9 mouse cellular contexts compared by ENCODE assay signal in genomic region chr4:97752276-97753010, GRCm38 (mm10). TPM values are rescaled to one million over a fixed set of nuclear protein-coding genes. Genes with fewer than 3 reads are reported as not detected.
DNase-seq lines count a peak whose midpoint lies in the region; ATAC-seq and TF ChIP-seq lines count a peak whose summit lies in the region.
"Had no signal": no experiment of that assay in that cellular context is flagged by ENCODE, and none has a peak within 500 bp of the region (broad histone marks: within the 10 kb centered on the region; RNA-seq: fewer than 3 reads in every experiment).

No protein-coding gene starts in this region.

- H3K27me3 ChIP-seq in hindbrain, embryonic 11.5 days (ENCODE audit: control insufficient read depth, insufficient read depth, low read length) = peaks cover 28% of the 10 kb centered on the region

- H3K4me2 ChIP-seq in hindbrain, embryonic 11.5 days (replicated peaks; ENCODE audit: low read depth, low read length) = peak overlapping the region; percentile 87

- H3K36me3 ChIP-seq in hindbrain, embryonic 11.5 days (ENCODE audit: control insufficient read depth, insufficient read depth, low read length) = no peaks in the 10 kb centered on the region

- no peak for TF ChIP-seq POLR2A in bone marrow macrophage, adult 2 months (IDR thresholded peaks at IDR 0.05; ENCODE audit: borderline replicate concordance, low read depth, low read length)

- H3K9ac ChIP-seq in hindbrain, embryonic 11.5 days (ENCODE audit: low read depth, low read length) = no peak overlapping the region

- WGBS in hindbrain, embryonic 11.5 days = 9% methylated on average over 5 of the region's 5 CpGs

- DNase-seq in adrenal gland, postnatal 14 days = peak; percentile 7
- DNase-seq in adrenal gland, adult (ENCODE audit: inconsistent age in 2 of 2, low spot score in 1 of 2) = no peak
- DNase-seq in hindbrain, embryonic 11.5 days (ENCODE audit: low spot score) = peak; percentile 19
- no peak for DNase-seq in B cell, adult 2 months
- DNase-seq in right cerebral cortex, postnatal 14 days = no peak
- no peak for DNase-seq in left cerebral cortex, adult 18-20 months (ENCODE audit: low spot score in 2 of 2)

- TF ChIP-seq CTCF in bone marrow macrophage, adult 2 months (IDR thresholded peaks at IDR 0.05; ENCODE audit: low read depth, low read length) = no peak

- H3K4me3 ChIP-seq in bone marrow macrophage, adult 2 months (ENCODE audit: insufficient read depth, low read length) = no peak overlapping the region
- peak overlapping the region; percentile 34 for H3K4me3 ChIP-seq in hindbrain, embryonic 11.5 days (ENCODE audit: low read depth, low read length)

- no peak for ATAC-seq in hindbrain, embryonic 11.5 days (ENCODE audit: low FRiP score)
- ATAC-seq in megakaryocyte, adult 5-6 weeks (ENCODE audit: poor library complexity, severe bottlenecking) = peak; percentile 19; the same call in 1 of the 2 replicates

- H3K4me1 ChIP-seq in bone marrow macrophage, adult 2 months (ENCODE audit: control insufficient read depth, insufficient read depth, low read length) = peaks cover 6% of the 10 kb centered on the region
- peaks cover 7% of the 10 kb centered on the region; the same call in 1 of the 2 replicates for H3K4me1 ChIP-seq in hindbrain, embryonic 11.5 days (replicated peaks; ENCODE audit: control insufficient read depth, insufficient read depth, low read length)

- no peaks in the 10 kb centered on the region for H3K9me3 ChIP-seq in hindbrain, embryonic 11.5 days (ENCODE audit: control insufficient read depth, low read length)

- H3K27ac ChIP-seq in bone marrow macrophage, adult 2 months (ENCODE audit: insufficient read depth, low read depth, low read length) = peak overlapping the region; percentile 94
- no peak overlapping the region for H3K27ac ChIP-seq in hindbrain, embryonic 11.5 days (ENCODE audit: low read depth, low read length)

RNA-seq across cellular contexts. Expression of gene Nfia, which starts 20.1 kb away (rescaled TPM):
- 201 and 226 TPM in 2 replicates for total RNA-seq in adrenal gland, postnatal 14 days (2021)
- 7.8 and 8.1 TPM in 2 replicates for polyA plus RNA-seq in bone marrow macrophage, adult 2 months (2012; ENCODE audit: insufficient read depth, insufficient read length, missing spikeins)
- polyA plus RNA-seq in hindbrain, embryonic 11.5 days (2014; fragmentation: Nextera tagmentation; extraction: Ambion mirVana) = 29.8 and 45.6 TPM in 2 replicates
- total RNA-seq in megakaryocyte, adult 5-6 weeks (2015) = 17.8 TPM in 2 replicates
- total RNA-seq in megakaryocyte, adult 5-6 weeks (2017) = 3.6 and 4.6 TPM in 2 replicates
- total RNA-seq in left cerebral cortex, adult 18-20 months (2021) = 10 to 100 TPM; 54.8 to 59.7 TPM

RNA-seq across cellular contexts. Expression of gene E130114P18Rik, which starts 25.4 kb away (rescaled TPM):
- not detected in 2 replicates for total RNA-seq in adrenal gland, postnatal 14 days (2021)
- not detected in 2 replicates for polyA plus RNA-seq in bone marrow macrophage, adult 2 months (2012; ENCODE audit: insufficient read depth, insufficient read length, missing spikeins)
- 28.5 and 36.5 TPM in 2 replicates for polyA plus RNA-seq in hindbrain, embryonic 11.5 days (2014; fragmentation: Nextera tagmentation; extraction: Ambion mirVana)
- not detected in 2 replicates for total RNA-seq in megakaryocyte, adult 5-6 weeks (2015)
- total RNA-seq in megakaryocyte, adult 5-6 weeks (2017) = not detected in 2 replicates
- 1 to 10 TPM; 6.1 to 7.4 TPM for total RNA-seq in left cerebral cortex, adult 18-20 months (2021)
- total RNA-seq: adrenal gland, postnatal 36 days had no signal

Comparison
In these comparisons a context has a peak if more than half of its experiments do, and no peak if none do; other contexts are left out.
1. DNase-seq: peak in adrenal gland, postnatal 14 days (single experiment) and hindbrain, embryonic 11.5 days (single experiment); none in adrenal gland, adult (0 of 2), B cell, adult 2 months (0 of 2), right cerebral cortex, postnatal 14 days (single experiment) and left cerebral cortex, adult 18-20 months (0 of 2).